Mouse (Mus musculus) T-cell, adult 66 days (primary cell): ENCODE results near the gene Tmem218. TPM values are rescaled to one million over a fixed set of nuclear protein-coding genes. Genes with fewer than 3 reads are reported as not detected.

Experiments
- total RNA-seq, 2 experiments: library from RNA; stranded (reverse); gene quantifications; 3 replicates in 1 of 2; 4 replicates in 1 of 2; pipeline ENCODE4 v1.2.4; 2023

Tmem218 gene
- 1 to 10 TPM; 1.8 TPM for total RNA-seq

GRCm38 (mm10) chr9:37207929-37208411 is at the start of gene Tmem218:
TSS of gene Tmem218 (plus strand) at chr9:37208223.

GRCm38 (mm10) chr9:37255149-37255888 is 47.3 kb downstream of the Tmem218 start, which contains the start of gene Slc37a2:
TSS of gene Slc37a2 (minus strand) at chr9:37255738.

Other genes with a start within 250 kb of the Tmem218 start
- gene Pknox2, start 60.8 kb upstream of the Tmem218 start, total RNA-seq: not detected
- 1 to 10 TPM; 1.7 to 2.4 TPM for gene Slc37a2, start 47.5 kb downstream of the Tmem218 start, total RNA-seq
- gene Ccdc15, start 140.2 kb downstream of the Tmem218 start, total RNA-seq: 10 to 100 TPM; 10.4 to 14.6 TPM
- gene Hepacam, start 159.1 kb downstream of the Tmem218 start, total RNA-seq: not detected
- not detected for gene Robo4, start 193.7 kb downstream of the Tmem218 start, total RNA-seq
- under 1 TPM in 1 of 2 experiments, not detected in 1; 0.32 TPM for gene Robo3, start 225.0 kb downstream of the Tmem218 start, total RNA-seq